Mouse (Mus musculus) embryonic facial prominence, embryonic 11.5 days (tissue): ENCODE results near the gene Meig1. TPM values are rescaled to one million over a fixed set of nuclear protein-coding genes. Genes with fewer than 3 reads are reported as not detected.

ENCODE experiments used
- ATAC-seq: fragments of 200-750 bp; cut with Nextera tagmentation; replicated peaks from 2 replicates; pipeline ENCODE4 v1.8.0; 2017; ENCODE audit warnings: low read depth; ENCODE audit not compliant: insufficient number of reproducible peaks, low FRiP score, low TSS enrichment
- DNase-seq: peaks from one replicate; pipeline ENCODE4 v3.0.0-alpha.2; 2015; ENCODE audit warnings: low spot score
- H3K27ac ChIP-seq: fragments of 300-500 bp; sonication (generic); replicated peaks from 2 replicates; pipeline ENCODE4 v1.5.1; 2014; ENCODE audit warnings: mild to moderate bottlenecking, low read depth, low read length, control low read depth
- H3K27me3 ChIP-seq: fragments of 300-500 bp; sonication (generic); 2 replicates; pipeline ENCODE4 v1.6.1; 2014; ENCODE audit warnings: mild to moderate bottlenecking, low read length, moderate library complexity, mixed read lengths; ENCODE audit not compliant: control insufficient read depth, insufficient read depth
- H3K36me3 ChIP-seq: fragments of 300-500 bp; sonication (generic); replicated peaks from 2 replicates; pipeline ENCODE4 v1.6.1; 2014; ENCODE audit warnings: low read depth, mild to moderate bottlenecking, low read length, moderate library complexity, mixed read lengths; ENCODE audit not compliant: control insufficient read depth, insufficient read depth
- H3K4me1 ChIP-seq: fragments of 300-500 bp; sonication (generic); 2 replicates; pipeline ENCODE4 v1.6.1; 2014; ENCODE audit warnings: low read length, mixed read lengths; ENCODE audit not compliant: control insufficient read depth, insufficient read depth
- H3K4me2 ChIP-seq: fragments of 300-500 bp; sonication (generic); 2 replicates; pipeline ENCODE4 v1.6.1; 2014; ENCODE audit warnings: low read depth, mild to moderate bottlenecking, control low read depth, low read length, moderate library complexity
- H3K4me3 ChIP-seq: fragments of 300-500 bp; sonication (generic); 2 replicates; pipeline ENCODE4 v1.5.1; 2014; ENCODE audit warnings: low read depth, low read length, control low read depth
- H3K9ac ChIP-seq: fragments of 300-500 bp; sonication (generic); replicated peaks from 2 replicates; pipeline ENCODE4 v1.6.1; 2014; ENCODE audit warnings: mild to moderate bottlenecking, control low read depth, low read length
- H3K9me3 ChIP-seq: fragments of 300-500 bp; sonication (generic); replicated peaks from 2 replicates; pipeline ENCODE4 v1.6.1; 2016; ENCODE audit warnings: mild to moderate bottlenecking, low read length, inconsistent platforms, mixed read lengths; ENCODE audit not compliant: control insufficient read depth
- whole genome bisulfite sequencing: fragments of 180-500 bp; shearing (Covaris S2); extraction: QIAGEN DNeasy Blood & Tissue Kit; methylation state at CpG from one replicate; pipeline ENCODE4 v1.1.7; 2014; 5-methylcytosine and 5-hydroxymethylcytosine counted together
- polyA plus RNA-seq: library from polyadenylated mRNA; unstranded; fragments of >200 nt; fragmentation: Nextera tagmentation; extraction: Ambion mirVana; gene quantifications from 2 replicates; pipeline ENCODE4 v1.2.1, GENCODE M21; 2014

Gene Meig1
- not detected in 2 replicates for polyA plus RNA-seq

- Histone ChIP-seq H3K27ac (no peak within 1 kb of the TSS), H3K9me3 (no peaks in the 10 kb centered on the region), H3K36me3 (no peaks in the 10 kb centered on the region), H3K27me3 (no peaks in the 10 kb centered on the region), H3K4me2 (no peak within 1 kb of the TSS), H3K4me1 (no peaks in the 10 kb centered on the region), H3K4me3 (no peak within 1 kb of the TSS), H3K9ac (no peak within 1 kb of the TSS)
- ATAC-seq (no peak), DNase-seq (no peak)
- WGBS, result 68% methylated on average over 3 of the region's 3 CpGs
Measured at GRCm38 (mm10) chr2:3422548-3422947, at the start of gene Meig1. Meig1 (minus strand) TSS chr2:3422648.

GRCm38 (mm10) chr2:3456590-3456989 lies 34.1 kb upstream of the Meig1 start:
- no peaks in the 10 kb centered on the region; the same call in none of the 2 replicates for H3K36me3 ChIP-seq

GRCm38 (mm10) chr2:3453096-3453495 lies 30.6 kb upstream of the Meig1 start:
- no peak for DNase-seq
- Histone ChIP-seq H3K4me2 (no peak overlapping the region), H3K9ac (no peak overlapping the region), H3K27ac (no peak overlapping the region), H3K4me1 (no peaks in the 10 kb centered on the region), H3K4me3 (no peak overlapping the region), H3K27me3 (no peaks in the 10 kb centered on the region), H3K9me3 (no peaks in the 10 kb centered on the region), H3K36me3 (no peaks in the 10 kb centered on the region; the same call in none of the 2 replicates)
- no peak for ATAC-seq
- WGBS, result 87% methylated on average over 3 of the region's 3 CpGs

More at GRCm38 (mm10) chr2:3456590-3456989, 34.1 kb upstream of the Meig1 start:
- no peaks in the 10 kb centered on the region for H3K4me1 ChIP-seq
- H3K9ac ChIP-seq, result no peak overlapping the region
- WGBS, result 78% methylated on average over 4 of the region's 4 CpGs
- H3K4me2 ChIP-seq, result no peak overlapping the region
- H3K27me3 ChIP-seq, result no peaks in the 10 kb centered on the region
- ATAC-seq (no peak), DNase-seq (no peak)
- no peak overlapping the region for H3K4me3 ChIP-seq
- no peaks in the 10 kb centered on the region for H3K9me3 ChIP-seq
- no peak overlapping the region for H3K27ac ChIP-seq

- Histone ChIP-seq H3K27me3 (no peaks in the 10 kb centered on the region), H3K4me3 (no peak overlapping the region), H3K36me3 (no peaks in the 10 kb centered on the region; the same call in 1 of the 2 replicates), H3K9ac (no peak overlapping the region), H3K27ac (no peak overlapping the region), H3K9me3 (no peaks in the 10 kb centered on the region), H3K4me2 (no peak overlapping the region), H3K4me1 (no peaks in the 10 kb centered on the region)
- DNase-seq (no peak), ATAC-seq (no peak)
- WGBS, result 75% methylated on average over 2 of the region's 2 CpGs
Measured at GRCm38 (mm10) chr2:3449431-3449830, 27.0 kb upstream of the Meig1 start.

GRCm38 (mm10) chr2:3445984-3446383 lies 23.5 kb upstream of the Meig1 start:
- no peak for DNase-seq

GRCm38 (mm10) chr2:3444206-3444605 lies 21.8 kb upstream of the Meig1 start:
- no peak overlapping the region for H3K4me3 ChIP-seq
- H3K27ac ChIP-seq, result no peak overlapping the region
- no peaks in the 10 kb centered on the region for H3K27me3 ChIP-seq
- H3K36me3 ChIP-seq, result no peaks in the 10 kb centered on the region
- no peak overlapping the region for H3K9ac ChIP-seq
- DNase-seq (no peak), ATAC-seq (no peak)
- 89% methylated on average over 7 of the region's 7 CpGs for WGBS
- H3K4me1 ChIP-seq, result no peaks in the 10 kb centered on the region
- no peak overlapping the region for H3K4me2 ChIP-seq
- no peaks in the 10 kb centered on the region for H3K9me3 ChIP-seq

More at GRCm38 (mm10) chr2:3445984-3446383, 23.5 kb upstream of the Meig1 start:
- 92% methylated on average over 4 of the region's 4 CpGs for WGBS
- no peak for ATAC-seq
- no peak overlapping the region for H3K9ac ChIP-seq
- H3K4me2 ChIP-seq, result no peak overlapping the region
- no peak overlapping the region for H3K27ac ChIP-seq
- H3K4me3 ChIP-seq, result no peak overlapping the region
- H3K36me3 ChIP-seq, result no peaks in the 10 kb centered on the region; the same call in 1 of the 2 replicates
- H3K9me3 ChIP-seq, result no peaks in the 10 kb centered on the region
- H3K27me3 ChIP-seq, result no peaks in the 10 kb centered on the region
- no peaks in the 10 kb centered on the region for H3K4me1 ChIP-seq

- Histone ChIP-seq H3K9ac (no peak overlapping the region), H3K36me3 (no peaks in the 10 kb centered on the region), H3K27me3 (no peaks in the 10 kb centered on the region), H3K27ac (no peak overlapping the region), H3K9me3 (no peaks in the 10 kb centered on the region), H3K4me3 (no peak overlapping the region), H3K4me1 (no peaks in the 10 kb centered on the region), H3K4me2 (no peak overlapping the region)
- WGBS, result 39% methylated on average over 7 of the region's 7 CpGs
- DNase-seq (no peak), ATAC-seq (no peak)
Measured at GRCm38 (mm10) chr2:3437956-3438355, 15.5 kb upstream of the Meig1 start.

GRCm38 (mm10) chr2:3435369-3436061 lies 13.1 kb upstream of the Meig1 start:
- H3K4me2 ChIP-seq, result no peak overlapping the region
- H3K9ac ChIP-seq, result no peak overlapping the region
- H3K4me1 ChIP-seq, result no peaks in the 10 kb centered on the region
- H3K27ac ChIP-seq, result no peak overlapping the region
- WGBS, result 85% methylated on average over 6 of the region's 6 CpGs
- ATAC-seq (no peak), DNase-seq (no peak)
- H3K36me3 ChIP-seq, result no peaks in the 10 kb centered on the region
- no peak overlapping the region for H3K4me3 ChIP-seq
- H3K27me3 ChIP-seq, result no peaks in the 10 kb centered on the region
- H3K9me3 ChIP-seq, result no peaks in the 10 kb centered on the region
